Mouse (Mus musculus) frontal cortex, postnatal 25 days (tissue): ENCODE measurements around the gene Ddit4.

Source experiments
- DNase-seq, 2 experiments: peaks; one replicate each; pipeline ENCODE4 v3.0.0; 2022; ENCODE audit warnings: low spot score in 2 of 2

Gene Ddit4

DNA sequence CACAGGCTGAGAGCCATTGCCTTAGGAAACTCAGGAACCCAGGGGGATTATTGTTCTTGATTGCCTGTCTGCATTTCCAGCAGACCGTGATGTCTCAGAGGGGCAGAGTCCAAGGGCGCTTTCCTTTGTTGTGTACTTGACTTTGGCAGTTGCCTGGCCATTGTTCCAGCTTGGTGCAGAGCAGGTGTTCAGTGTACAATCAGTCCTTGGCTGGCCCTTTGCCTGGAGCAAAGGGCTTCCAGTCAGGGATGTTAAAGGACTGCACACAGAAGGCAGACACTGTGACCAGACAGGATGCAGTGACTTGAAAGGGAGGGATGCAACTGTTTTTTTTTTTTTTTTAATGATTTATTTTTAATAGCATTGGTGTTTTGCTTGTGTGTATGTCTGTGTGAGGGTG is 20.9 kb upstream of the Ddit4 start:
- no peak for DNase-seq

DNA sequence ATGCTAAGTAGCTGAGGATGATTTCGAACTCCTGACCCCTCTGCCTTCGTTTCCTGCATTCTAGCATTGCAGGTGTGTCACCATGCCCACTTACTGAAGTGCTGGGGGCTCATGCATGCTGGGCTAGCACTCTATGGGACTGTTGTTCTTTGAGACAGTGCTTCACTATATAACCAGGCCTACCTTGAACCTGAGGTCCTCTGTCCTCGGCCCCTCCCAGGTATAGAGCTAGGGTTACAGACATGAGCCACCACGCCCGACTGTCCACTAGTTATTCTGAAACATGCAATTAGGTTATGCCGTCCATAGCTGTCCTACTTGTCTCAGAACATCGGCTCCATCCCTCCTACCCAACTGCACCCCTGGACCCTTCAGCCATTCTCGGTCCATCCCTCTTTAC is 20.2 kb upstream of the Ddit4 start:
- DNase-seq = no peak

DNA sequence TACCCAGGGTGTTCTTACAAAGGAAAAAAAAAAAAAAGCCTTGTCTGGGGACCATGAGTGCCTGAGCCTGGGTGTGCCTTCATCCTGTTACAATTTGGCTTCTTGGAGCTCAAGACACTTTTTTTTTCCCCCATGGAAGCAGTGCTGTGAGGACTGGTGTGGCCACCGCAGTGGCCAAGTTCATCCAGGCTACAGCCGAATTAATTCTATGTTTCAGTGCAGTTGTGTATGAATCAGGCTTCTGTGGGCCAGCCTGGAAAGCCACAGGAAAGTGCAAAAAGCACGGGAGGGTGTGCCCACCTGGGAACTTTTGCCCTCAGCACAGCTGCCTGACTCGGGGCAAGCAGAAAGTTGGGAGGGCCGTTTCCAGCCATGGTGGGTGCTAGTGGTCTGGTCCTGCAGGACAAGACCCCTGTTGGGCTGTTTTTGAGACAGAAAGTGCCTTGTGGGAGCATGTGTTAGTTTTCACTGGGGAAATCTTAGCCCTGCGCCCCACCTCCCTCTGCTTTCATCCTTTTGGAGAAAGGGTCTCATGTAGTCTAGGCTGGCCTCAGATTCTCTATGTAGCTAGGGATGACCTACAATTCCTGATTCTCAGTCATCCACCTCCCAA is 18.9 kb upstream of the Ddit4 start:
- DNase-seq = no peak

DNA sequence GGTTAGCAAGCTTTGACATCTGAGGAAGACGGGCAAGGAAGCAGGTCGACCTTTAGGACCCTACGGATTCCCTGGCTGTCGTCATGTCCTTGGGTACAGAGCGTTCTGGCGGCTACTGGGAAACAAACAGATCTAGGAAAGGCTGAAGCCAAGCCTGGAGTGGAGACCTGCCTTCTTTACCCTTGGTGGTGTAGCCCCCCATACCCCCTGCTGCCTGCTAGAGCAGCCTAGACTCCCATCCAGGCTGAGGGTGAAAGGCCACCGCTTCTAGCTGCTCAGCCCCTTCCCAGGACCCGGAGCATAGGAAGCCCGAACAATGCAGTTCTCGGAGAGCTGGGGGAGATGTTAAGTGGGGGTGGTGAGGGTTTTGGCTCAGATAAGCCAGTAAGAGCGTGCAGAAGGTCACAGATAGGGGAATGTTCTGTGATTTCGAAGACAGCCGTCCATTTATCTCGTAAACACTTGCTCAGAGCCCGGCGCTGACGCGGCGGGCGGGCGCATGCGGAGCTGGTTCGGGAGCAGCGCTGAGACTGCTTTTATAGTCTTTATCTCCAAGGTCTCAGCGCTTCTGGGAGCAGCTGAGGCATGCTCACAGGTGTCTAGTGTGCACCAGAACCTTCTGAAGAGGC is 18.3 kb upstream of the Ddit4 start:
- DNase-seq = peak in 1 of 2 experiments; percentile 61

DNA sequence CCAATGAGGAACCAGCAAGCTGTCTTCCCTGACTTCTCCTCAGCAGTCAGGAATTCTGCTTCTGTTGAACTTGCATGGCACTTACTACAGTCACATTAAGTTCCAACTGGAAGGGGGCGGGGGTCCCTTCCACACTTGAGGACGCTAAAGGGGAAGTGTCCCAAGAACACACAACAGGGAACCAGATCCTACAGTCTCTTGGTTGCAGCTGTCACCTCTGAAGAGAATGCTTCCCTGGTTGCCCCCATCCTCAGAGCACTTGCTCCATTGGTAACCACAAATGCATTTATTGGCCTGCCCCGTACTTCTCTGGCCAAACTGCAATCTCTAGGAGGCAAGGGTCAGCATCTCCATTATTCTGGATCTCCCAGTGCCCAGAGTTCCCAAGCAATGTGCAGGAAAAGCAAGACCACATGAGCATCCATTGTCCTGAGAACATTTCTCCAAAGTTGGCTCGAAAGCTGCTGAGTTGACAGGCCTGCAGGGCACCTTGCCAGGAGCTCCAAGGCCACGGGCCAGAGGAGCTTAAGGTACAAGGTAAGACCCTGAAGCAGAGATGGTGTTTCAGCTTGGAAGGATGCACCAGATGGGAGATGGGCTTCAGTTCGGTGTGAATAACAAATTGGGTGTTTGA is 15.8 kb upstream of the Ddit4 start:
- no peak for DNase-seq

DNA sequence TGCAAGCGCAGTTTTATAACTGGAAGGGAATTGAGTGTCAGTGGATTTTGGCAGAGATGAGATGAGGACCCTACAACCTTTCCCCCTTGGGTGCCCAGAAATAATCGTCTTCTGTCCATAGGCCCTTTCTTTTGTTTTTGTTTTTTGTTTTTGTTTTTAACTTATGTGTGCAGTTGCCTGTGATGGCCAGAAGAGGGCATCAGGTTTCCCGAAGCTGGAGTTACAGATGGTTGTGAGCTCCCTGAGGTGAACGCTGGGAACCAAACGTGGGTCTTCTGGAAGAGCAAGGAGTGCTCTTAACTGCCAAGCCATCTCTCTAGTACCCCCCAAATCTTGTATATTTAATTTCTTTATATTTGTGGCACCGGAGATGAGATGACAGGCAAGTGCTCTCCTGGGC is 15.1 kb upstream of the Ddit4 start:
- no peak for DNase-seq

DNA sequence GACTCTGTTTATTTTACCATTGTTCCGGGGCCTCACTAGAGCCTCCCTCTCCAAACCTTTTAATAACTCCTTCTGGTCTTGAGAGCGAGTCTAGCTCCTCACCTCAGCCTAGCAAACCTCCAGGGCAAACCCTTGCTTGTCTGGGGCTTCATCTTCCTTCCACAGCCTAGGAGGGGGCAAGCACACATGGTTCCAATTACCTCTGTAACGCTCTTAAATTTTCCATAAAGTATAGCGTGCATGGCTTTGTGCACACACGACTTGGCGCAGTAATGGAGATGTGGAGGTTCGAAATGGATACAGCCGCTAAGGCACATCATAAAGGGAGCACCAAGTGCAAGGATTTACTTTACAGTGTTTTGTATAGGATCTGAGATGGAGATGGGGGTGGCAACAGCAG is 14.2 kb upstream of the Ddit4 start:
- no peak for DNase-seq

DNA sequence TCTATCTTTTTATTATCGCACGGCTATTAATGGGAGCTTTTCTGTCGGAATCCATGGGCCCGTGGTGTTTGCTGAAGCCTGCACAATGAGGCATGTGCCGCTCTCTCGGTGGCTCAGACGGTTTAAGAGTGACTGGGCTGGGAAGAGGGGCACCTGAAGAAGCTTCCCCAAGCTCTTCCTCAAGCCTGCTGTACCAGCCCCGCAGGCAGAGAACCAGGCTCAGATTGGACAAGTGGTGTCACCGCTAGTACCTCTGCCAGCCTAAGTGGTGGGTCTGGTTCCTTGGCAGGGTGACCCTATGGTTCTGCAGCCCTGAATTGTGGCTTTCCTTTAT is 13.7 kb upstream of the Ddit4 start:
- no peak for DNase-seq

DNA sequence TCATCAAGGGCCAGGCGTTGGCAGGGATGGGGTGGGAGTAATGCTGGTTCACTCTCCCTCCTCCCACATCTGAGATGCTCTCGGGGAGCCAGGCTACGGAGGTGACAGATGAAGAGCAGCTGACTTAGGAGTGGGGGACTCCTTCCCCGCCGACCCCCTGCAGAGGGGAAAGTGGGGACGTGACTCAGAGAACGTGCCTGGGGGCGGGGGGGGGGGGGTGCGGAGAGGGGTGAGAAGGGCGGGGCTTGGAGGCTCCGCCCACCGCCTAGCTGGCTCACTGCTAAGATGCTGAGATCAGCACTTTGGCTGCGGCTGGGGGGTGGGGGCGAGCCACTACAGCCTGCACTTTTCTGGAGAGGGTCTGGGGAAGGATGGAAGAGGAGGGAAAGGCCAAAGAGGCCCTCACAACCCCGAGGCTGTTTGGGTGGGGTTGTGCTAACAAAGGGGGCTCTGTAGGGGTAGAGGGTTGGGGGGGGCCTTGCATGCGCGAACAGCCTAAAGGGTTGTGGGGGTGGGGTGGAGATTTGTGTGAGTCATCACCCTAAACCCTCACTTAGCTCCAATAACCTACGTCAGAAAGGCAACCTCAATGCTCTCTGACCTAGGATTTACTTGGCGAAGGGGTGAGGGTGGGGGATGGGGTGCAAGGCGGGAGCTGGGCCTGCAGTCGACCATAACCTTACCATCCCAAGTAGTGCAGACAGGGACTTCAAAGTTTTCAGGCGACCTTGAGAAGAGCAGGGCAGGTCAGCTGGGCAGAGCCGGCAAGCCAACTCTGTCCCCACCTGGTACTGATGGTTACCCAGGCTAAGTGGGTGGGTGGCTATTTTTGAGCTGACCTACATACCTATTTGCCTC is 13.1 kb upstream of the Ddit4 start:
- DNase-seq = no peak

DNA sequence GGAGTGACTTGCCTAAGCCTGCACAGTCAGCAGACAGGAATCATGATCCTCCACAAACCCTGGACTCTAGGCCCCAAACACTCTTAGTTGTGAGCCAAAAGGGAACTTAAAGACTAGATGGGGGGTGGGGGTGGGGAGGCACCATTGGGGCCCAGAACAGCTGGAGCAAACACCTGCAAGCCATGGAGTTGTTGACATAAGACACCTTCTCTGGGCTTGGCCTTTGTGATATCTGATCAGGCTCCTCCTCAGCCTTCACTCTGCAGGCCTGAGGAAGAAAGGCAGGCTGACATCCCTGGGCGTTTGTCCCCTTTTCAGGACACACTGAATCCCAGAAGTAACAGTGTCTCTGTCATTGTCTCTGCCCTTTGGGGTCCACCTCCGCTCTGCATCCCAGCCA is 12.0 kb upstream of the Ddit4 start:
- DNase-seq = no peak

DNA sequence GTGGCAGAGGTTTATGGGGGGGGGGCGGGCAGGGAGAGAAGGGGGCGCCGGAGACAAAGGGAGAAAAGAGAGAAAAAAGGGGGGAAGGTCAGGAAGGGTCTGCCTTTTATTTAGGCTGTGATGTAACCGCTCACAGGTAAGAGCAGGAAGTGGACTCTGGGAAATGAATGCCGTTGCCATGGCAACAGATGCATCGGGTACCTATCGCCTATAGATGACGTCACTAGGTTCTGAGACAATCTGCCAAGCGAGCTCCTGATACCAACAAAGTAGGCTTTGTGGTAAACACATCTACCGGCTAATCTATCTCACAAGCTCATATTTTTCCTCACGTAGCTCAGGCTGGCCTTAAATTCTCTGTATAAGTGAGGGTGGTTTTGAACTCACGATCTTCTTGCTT is 7.9 kb upstream of the Ddit4 start:
- no peak for DNase-seq

DNA sequence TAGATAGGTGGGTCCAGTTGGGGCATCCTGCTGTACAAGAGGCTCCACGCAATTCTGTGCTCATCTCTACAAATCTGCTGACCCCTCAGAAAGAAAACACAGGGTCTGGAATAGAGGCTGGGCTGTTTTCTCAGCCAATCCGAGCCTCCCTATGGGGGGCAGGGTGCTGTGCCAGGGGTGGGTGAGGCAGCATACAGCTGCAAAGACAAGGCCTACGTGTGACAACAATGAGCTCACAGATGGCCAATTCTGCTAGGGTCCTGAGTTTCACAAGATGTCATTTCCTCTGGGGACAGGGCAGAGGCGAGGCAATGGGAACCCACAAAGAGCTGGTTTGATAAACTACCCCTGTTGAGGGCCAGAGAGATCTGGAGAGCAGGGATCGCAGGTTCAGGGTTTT is 6.8 kb upstream of the Ddit4 start:
- no peak for DNase-seq

DNA sequence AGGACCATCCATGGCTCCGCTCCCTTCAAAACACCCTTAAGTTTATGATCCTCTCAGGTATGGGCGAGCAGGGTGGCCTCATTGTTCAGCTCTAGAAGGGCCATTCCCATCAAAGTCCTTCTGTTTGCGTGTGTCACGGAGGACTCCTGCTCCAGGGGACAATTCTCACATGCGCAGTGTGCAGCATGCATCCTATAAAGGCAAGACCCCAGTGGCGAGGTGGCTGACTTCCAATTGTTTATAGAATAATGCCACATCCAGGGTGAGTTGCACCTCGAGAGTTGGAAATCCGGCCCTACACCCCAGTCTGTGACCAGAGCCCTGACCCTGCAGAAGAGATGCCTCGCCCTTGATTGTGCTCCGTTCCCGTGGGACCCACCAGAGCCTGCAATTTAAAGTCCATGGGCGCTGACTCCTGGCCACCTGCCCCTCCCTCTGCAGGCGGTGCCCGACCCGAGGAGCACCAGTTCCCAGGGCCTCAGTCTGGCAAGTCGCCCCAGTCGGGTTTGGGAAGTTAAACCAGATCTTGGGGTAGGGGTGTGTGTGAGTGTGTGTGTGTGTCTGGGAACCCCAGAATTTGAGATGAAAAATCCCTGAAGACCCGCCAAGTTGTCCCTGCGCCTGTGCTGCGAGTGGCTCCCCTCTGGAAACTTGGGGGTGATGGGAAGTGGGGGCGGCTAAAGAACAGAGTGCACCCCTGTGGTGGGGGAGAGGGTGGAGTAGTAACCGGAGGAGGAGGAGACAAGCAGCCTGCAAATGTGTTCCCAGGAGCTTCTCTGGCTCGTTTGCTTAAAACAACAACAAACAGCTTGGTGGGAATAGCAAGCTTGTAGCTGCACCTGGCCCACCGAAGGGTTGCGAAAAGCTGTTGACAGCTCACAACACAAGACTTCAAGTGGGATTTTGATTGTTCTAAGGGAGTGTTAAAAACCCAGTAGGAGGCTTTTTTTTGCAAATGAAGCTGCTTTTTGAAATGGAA is 5.8 kb upstream of the Ddit4 start:
- DNase-seq = no peak

DNA sequence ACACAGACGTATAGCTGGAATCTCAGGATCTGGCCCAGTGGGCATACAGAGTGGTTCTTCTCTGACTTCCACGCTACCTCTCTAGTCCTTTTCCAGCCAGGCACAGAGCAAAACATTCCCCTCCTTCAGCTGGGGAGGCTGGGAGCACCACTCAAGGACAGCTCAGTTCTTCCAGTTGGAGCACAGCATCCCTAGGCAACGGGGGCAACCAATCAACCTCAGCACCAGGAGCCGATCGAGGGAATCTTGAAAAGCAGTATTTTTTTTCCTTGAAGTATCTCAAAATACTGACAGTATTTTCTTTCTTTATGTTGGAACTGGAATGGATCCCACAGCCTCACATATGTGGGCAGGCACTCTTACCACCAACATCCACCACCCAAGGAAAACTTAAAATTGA is 5.0 kb upstream of the Ddit4 start:
- no peak for DNase-seq

DNA sequence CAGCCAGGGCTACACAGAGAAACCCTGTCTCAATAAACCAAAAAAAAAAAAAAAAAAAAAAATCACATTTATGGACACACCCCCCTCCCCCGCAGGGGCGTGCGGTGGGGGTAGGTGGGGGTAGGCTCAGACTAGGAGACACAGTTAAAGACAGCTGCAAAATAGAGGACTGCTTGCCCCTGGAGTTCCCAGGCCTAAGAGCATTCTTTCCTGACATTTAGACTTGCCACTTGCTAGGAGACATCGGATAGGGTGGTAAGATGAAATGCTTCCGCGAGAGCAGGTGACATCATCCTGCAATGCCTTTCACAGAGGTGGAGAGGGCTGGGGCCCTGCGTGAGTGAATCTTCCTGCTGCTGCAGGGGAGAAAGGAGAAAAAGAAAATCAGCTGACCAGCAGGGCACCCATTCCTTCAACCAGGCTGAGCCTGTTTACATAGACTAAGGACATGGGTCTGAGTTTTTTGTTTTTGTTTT is 2.0 kb upstream of the Ddit4 start:
- no peak for DNase-seq

DNA sequence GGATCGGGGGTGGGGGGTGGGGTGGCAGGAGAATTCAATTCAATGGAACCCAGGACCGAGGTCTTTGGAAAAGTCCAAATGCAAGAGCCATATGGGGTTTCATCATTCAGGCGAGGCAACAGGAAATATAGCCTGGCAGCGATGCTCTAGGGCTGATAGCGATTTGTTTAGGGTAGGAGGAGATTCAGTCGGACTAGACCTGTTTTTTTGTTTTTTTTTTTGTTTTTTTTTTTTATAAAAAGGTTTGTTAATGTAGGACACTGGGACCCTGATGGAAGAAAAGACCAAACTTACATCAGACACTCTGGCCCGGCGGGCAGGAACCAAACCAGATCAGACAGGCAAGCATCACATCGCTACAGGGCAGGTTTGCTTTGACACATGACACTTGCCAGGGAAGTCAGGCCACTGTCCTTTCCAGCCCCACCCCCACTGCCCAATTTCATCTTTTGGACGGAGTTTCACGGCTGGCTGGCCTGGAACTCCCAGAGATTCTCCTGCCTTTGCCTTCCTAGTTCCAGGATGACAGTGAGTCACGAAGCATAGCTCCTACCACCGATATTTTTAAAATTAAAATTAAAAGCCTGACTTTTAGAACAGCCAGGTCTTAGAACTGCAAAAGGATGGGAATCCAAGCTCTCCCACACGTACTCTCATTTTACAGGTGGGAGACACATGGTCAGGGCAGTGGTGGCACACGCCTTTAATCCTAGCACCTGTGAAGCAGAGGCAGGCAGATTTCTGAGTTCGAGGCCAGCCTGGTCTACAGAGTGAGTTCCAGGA is 1.3 kb upstream of the Ddit4 start:
- no peak for DNase-seq

DNA sequence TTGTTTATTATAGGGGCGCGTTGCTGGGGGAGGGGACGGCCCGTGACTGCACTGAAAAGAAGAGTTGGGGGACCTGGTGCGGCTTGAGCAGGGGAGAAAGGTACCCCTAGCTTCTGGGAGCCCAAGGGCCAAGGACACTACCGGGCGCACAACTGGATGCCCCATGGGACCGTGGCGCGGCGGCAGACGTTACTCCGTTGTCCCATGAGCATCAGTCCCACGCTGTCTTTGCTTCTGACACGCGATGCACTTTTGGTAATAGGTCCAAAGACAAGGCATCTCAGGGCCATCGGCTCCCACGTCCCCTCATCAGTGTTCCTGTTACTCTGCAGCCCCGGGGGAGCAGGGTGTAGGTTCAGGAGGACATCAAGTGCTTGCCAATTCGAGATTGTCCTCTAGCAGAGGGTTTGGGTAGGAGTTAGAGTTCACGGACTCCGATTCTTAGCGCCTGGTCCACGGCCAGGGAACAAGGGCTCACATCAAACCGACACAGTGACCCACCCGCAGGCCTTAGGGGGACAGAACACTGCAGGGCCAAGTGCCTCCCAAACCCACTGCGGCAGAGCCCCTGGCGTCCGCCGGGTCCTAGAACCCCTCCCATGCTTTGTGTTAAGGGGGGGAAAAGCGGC is 632 bp upstream of the Ddit4 start:
- DNase-seq = peak in 1 of 2 experiments; percentile 47

DNA sequence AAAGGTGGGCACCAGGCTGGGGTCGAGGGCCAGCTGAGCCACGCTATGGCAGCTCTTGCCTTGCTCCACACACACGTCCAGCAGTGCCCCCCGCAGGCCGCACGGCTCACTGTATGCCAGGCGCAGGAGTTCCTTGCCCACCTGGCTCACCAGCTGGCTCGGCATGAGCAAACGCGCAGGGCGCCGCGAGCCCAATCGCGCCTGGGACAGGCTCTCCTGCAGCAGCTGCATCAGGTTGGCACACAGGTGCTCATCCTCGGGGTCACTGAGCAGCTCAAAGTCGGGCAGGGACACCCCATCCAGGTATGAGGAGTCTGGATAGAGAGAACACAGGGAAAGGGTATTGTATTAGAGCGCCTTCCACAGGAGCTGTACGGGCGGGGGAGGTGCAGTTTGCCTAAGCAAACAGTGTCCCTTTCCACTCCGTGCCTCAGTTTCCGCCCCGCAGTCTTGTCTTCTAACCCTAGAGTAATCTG is 880 bp downstream of the Ddit4 start:
- peak; percentile 71 to 75 for DNase-seq

DNA sequence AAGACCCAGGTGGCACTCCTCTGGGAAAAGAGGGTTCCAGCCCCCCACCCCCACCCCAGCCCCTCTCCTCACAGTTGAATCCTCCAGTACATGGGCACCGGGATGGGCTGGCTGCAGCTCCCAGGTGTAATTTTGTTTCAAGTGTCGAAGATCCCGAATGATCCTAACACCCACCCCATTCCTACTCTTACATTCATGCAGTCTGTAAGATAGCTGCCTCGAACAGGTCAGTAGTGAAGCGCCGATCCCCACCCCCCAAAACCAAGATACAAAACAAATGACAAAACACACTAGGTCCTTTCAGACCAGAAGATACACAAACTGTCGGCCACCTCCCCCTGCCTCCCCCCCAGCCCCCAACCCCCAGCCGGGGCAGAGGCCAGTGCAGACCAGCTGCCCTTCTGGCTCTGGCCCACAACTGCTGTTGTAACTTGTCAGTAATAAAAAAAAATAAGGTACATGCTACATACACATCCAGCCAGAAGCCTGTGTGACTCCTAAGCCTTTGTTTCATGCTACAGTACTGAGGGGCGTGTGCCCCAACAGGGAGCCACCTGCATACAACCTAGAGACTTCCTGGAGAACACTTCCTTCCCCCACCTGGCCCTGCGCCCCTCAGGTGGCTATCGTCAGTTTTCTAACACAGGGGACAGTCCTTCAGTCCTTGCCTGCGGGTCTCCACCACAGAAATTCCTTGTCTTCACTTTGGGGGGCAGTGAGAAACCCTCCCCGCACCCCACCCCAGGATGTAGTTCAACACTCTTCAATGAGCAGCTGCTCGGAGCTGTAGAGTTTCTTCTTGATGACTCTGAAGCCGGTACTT is 1.6 kb downstream of the Ddit4 start:
- no peak for DNase-seq
